Mouse (Mus musculus): ENCODE measurements around the gene Nme6. TPM values are rescaled to one million over a fixed set of nuclear protein-coding genes. Genes with fewer than 3 reads are reported as not detected.

Gene Nme6
- total RNA-seq, 2 experiments from 2014 or later, result 27.6 to 61.1 TPM

DNA sequence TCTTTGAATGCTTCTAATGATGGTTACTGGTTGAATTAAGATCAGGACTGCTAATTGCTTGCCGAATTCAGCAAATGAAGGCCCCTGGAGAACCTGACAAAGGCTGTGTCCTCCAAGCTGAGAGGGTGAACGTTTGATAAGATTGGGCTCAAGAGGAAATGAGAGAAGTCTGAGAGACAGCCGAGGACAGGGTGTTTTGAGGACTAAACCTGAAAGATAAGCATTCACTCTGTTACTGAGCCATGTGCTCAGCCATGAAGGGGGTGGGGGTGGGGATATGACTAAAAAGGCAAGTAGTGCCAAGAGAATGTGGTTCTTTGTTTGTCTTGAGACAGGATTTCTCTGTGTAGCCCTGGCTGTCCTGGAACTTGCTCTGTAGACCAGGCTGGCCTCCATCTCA lies 30.5 kb downstream of the Nme6 start:
- ATAC-seq (replicated peaks; ENCODE audit: low FRiP score, low TSS enrichment, poor library complexity, severe bottlenecking), result peak; percentile 79

DNA sequence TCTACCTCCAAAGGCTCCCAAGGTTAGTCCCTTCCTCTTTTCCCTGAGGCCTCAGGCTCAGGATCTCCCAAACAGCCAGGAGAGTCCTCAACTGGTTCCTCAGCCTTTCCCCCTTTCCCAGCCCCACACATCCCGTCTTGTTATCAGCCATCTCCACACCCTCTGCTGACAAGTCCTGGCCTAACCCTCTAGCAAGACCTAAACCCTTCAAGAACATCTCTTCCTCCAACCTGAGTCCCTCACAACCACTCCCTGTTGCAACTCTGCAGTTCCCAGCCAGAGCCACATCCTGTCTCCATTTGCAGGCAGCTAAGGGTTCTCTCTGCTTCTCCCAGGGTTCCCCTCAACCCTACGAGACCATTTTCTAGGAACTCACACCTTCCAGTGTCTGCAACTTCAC lies 33.7 kb downstream of the Nme6 start:
- ATAC-seq (replicated peaks; ENCODE audit: low FRiP score, low TSS enrichment, poor library complexity, severe bottlenecking), result no peak

DNA sequence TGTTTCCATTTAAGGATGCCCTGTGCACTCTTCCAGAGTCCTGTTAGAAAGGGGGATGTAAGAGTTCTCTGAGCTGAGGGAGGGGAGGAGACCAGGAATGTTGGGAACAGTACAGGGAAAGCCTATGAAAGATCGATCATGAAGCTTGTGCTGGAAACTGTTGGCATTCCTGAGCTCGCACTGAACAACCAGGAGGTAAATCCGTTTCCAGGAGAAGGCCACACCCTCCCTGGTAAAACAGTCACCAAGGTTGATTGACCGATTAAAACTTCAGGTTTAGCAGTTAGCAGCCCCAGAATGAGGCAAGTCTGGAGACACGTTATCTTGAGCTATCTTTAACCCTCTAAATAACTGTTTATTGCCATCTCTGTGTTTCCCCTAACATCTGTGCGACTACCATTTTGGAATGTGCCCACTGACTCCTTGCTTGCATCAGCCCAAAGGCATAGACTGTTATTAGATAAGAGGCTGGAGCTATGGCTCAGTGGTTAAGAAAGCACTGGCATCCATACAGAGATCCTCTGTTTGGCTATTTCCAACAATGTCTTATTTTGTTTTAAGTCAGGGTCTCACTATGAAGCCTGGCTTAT lies 38.5 kb downstream of the Nme6 start:
- ATAC-seq (replicated peaks; ENCODE audit: low FRiP score, low TSS enrichment, poor library complexity, severe bottlenecking), result no peak

DNA sequence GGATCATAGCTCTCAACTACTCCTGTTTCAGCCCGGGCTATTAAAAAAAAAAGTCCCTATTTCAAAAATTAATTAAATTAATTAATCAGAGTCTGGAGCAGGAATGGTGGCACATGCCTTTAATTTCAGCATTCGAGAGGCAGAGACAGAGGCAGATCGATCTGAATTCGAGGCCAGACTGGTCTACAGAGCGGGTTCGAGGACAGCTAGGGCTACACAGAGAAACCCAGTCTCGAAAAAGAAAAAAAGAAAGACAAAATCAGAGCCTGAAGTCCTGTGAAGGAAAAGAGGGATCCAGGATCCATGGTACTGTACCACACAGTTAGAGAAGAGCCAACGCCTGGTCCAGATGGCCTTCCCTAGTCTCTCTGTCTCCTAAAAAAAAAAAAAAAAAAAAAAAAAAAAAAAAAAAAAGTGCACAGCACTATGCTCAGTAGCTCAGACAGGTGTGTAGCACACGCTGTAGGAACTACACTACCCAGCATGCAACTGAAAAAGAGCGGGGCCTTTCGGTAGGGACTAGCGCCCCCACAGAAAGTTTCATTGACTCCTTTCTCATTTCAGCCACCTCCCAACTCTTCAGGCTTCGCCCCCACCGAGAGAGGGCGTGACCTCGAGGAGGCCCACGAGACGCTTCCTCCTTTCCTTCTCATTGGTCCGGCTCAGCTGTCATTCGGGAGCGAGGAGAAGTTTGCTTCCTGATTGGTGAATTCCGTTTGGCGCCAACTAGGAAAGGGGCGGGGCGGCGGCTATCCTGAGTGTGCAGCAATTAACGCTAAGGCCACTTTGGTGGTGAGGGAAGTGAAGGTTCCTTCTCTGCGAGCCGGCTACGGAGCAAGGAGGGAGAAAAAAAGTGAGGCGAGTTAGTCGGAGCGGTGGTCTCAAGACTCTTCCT lies 42.5 kb downstream of the Nme6 start, which contains the start of gene Cdc25a:
TSS of gene Cdc25a (plus strand) at position 783 of the 895 bp plus-strand sequence.
- peak; percentile 97 for ATAC-seq (replicated peaks; ENCODE audit: low FRiP score, low TSS enrichment, poor library complexity, severe bottlenecking)

DNA sequence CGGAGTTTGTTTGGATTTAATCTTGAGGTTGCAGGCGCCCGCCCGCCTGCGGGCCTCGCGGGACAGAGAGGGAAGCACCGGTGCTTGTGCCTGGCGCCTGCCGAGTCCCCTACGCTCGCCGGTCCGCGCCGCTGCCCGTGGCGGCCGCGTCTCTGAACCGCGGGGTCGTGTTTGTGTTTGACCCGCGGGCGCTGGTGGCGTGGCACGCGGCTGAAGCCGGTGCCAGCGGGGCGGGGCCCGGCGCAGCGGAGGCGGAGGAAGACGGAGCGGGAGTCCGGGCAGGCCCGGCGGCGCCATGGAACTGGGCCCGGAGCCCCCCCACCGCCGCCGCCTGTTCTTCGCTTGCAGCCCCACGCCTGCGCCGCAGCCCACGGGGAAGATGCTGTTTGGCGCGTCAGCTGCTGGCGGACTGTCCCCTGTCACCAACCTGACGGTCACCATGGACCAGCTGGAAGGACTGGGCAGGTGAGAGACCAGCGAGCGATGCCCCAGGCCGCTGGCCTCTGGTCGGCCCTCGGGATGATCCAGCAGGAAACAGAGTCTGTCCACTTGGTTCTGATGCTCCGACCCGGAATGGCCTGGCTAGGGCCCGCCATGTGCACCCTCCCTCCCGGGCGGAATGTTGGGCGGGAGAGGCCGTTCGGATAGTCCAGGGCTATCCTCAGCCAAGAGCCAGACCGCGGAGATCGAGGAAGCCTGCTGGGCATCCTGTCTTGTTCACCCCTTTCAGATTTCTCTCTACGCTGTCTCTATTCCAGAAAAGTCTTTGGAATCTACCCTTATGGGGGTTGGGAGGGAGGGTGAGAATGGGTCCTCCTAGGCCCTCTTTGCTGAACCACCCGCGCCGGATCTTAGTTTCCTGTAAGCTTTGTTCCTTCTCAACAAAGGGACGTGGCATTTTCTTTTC lies 43.4 kb downstream of the Nme6 start:
- ATAC-seq (replicated peaks; ENCODE audit: low FRiP score, low TSS enrichment, poor library complexity, severe bottlenecking), result peak; percentile 16

DNA sequence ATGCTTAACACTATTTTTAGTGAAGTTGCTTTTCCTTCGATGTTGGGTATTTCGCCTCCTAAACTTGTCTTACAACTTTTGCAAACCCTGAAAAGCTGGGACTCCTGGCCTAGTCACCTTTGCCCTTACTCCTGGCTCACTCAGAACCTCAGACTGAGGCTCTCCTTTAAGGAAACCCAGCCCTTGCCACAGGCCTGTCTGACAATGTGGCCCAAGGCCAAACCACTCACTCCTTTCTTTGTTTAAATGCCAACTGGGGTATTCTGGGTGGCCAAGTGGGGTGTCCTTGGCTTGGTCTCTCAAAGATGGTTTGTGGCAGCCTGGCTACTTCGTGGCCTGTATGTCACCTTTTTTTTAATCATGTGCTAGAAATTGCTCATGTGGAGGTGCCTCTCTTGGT lies 44.2 kb downstream of the Nme6 start:
- no peak for ATAC-seq (replicated peaks; ENCODE audit: low FRiP score, low TSS enrichment, poor library complexity, severe bottlenecking)

DNA sequence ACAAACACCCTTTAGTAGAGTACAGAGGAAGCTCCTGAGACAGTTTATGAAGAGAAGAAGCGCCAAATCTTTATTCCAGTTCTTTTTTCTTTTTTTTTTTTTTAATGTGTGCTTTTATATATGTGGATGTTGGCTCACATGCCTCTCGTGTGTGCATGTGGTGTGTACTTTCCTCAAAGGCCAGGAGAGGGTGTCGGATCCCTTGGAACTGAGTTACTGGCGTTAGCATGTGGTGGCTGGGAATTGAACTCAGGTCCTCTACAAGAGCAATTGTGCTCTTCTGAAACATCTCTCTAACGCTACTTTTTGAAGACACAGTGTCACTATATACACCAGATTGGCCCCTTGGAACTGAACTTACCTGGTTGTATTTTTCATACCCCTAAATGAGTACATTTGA lies 45.1 kb downstream of the Nme6 start:
- no peak for ATAC-seq (replicated peaks; ENCODE audit: low FRiP score, low TSS enrichment, poor library complexity, severe bottlenecking)

DNA sequence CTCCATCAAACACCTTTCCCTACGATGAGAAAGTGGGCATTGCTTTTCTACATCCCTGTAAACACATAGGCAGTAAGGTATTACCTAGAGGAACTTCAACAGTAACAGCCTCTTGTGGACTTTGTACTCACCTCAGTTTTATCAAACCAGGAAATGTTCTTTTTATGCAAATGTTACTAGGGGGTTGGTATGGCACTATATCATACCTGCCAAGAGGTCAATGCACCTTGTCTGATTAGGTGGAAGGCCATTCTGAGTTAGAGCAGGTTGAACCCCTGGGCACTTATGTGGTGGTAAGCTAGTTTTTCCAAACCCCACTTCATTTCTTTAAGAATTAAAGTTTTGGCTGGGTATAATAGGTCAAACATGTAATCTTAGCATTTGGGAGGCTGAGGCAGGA lies 46.8 kb downstream of the Nme6 start:
- no peak for ATAC-seq (replicated peaks; ENCODE audit: low FRiP score, low TSS enrichment, poor library complexity, severe bottlenecking)

DNA sequence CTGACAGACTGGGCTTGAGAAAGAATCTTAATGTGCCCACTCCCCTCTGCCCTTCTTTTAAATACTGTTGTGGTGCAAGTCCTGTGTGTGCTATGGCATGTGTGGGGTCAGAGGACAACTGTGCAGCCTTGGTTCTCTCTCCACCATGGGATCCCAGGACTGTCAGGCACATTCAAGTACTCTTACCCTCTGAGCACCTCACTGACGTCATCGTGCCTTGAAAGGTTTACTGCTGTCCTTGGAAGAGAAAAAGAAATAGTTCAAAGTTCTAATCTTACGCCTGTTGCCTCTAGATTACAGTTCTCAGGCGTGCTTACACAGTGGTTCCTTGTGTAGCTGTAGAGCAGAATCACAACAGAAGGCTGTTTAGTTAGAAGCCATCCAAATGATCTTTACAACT lies 53.7 kb downstream of the Nme6 start:
- ATAC-seq (replicated peaks; ENCODE audit: low FRiP score, low TSS enrichment, poor library complexity, severe bottlenecking), result no peak

DNA sequence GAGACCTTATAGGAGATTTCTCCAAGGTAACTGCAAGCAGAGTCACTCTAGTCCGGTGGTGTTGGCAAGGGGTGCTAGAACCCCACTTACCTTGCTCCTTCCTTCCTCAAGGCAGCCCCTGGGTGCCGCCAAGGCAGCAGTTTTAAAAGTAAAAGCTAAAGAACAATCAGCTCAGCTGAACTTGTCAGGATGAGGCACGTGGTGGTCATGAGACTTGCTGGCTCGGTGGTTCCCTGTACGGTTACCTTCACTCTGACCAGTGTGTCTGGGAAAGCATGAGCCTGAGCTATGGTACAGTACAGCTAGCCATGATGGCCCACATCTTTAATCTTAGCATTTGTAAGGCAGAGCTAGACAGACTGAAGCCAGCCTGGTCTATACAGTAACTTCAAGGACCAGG lies 54.8 kb downstream of the Nme6 start:
- ATAC-seq (replicated peaks; ENCODE audit: low FRiP score, low TSS enrichment, poor library complexity, severe bottlenecking), result no peak

DNA sequence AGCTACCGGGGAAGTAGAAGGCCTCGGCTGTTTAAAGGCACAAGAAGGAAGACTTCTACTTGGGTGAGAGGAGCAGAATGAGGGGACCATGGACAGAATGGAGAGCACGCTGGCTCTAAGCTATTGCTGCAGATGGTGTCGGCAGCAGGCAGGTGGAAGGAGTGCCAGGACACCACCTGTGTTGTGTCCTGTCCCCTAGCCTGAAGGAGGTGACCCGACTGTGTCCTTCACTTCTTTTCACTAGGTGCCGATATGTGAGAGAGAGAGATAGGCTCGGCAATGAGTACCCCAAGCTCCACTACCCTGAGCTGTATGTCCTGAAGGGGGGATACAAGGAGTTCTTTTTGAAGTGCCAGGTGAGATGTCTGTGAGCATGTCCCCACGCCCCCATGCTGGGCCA lies 59.0 kb downstream of the Nme6 start:
- ATAC-seq (replicated peaks; ENCODE audit: low FRiP score, low TSS enrichment, poor library complexity, severe bottlenecking), result no peak

Other genes with a start within 250 kb of the Nme6 start
- gene Fbxw24, start 206.7 kb upstream of the Nme6 start, total RNA-seq (2014; fragmentation: Nextera tagmentation), result not detected in 2 replicates
- not detected in 2 replicates for gene Fbxw24, start 206.7 kb upstream of the Nme6 start, total RNA-seq (2017)
- not detected in 2 replicates for gene Fbxw25, start 168.1 kb upstream of the Nme6 start, total RNA-seq (2014; fragmentation: Nextera tagmentation)
- not detected in 2 replicates for gene Fbxw25, start 168.1 kb upstream of the Nme6 start, total RNA-seq (2017)
- not detected in 2 replicates for gene Fbxw18, start 130.0 kb upstream of the Nme6 start, total RNA-seq (2014; fragmentation: Nextera tagmentation)
- gene Fbxw18, start 130.0 kb upstream of the Nme6 start, total RNA-seq (2017), result not detected in 2 replicates
- not detected in 2 replicates for gene Fbxw26, start 86.7 kb upstream of the Nme6 start, total RNA-seq (2014; fragmentation: Nextera tagmentation)
- gene Fbxw26, start 86.7 kb upstream of the Nme6 start, total RNA-seq (2017), result not detected in 2 replicates
- not detected in 2 replicates for gene Fbxw27, start 42.1 kb upstream of the Nme6 start, total RNA-seq (2014; fragmentation: Nextera tagmentation)
- not detected in 2 replicates for gene Fbxw27, start 42.1 kb upstream of the Nme6 start, total RNA-seq (2017)
- not detected in 2 replicates for gene Spink8, start 20.5 kb upstream of the Nme6 start, total RNA-seq (2014; fragmentation: Nextera tagmentation)
- not detected in 2 replicates for gene Spink8, start 20.5 kb upstream of the Nme6 start, total RNA-seq (2017)
- gene Camp, start 16.9 kb downstream of the Nme6 start, total RNA-seq (2014; fragmentation: Nextera tagmentation), result 306 TPM in 1 of 2 replicates, not detected in the other
- 9.3 and 29.3 TPM in 2 replicates for gene Camp, start 16.9 kb downstream of the Nme6 start, total RNA-seq (2017)
- gene Cdc25a, start 42.8 kb downstream of the Nme6 start, total RNA-seq (2014; fragmentation: Nextera tagmentation), result 58.2 and 61.3 TPM in 2 replicates
- 46.7 and 58.8 TPM in 2 replicates for gene Cdc25a, start 42.8 kb downstream of the Nme6 start, total RNA-seq (2017)
- gene Map4, start 98.7 kb downstream of the Nme6 start, total RNA-seq (2014; fragmentation: Nextera tagmentation), result 12.9 and 14.3 TPM in 2 replicates
- 7.8 and 12.8 TPM in 2 replicates for gene Map4, start 98.7 kb downstream of the Nme6 start, total RNA-seq (2017)

Data from megakaryocyte-erythroid progenitor cell, adult 5-6 weeks (primary cell).